Mouse (Mus musculus): Measurements from ENCODE around the gene Gm3187. TPM values are rescaled to one million over a fixed set of nuclear protein-coding genes. Genes with fewer than 3 reads are reported as not detected.
"Not testable (repeated sequence)": the region's sequence is repeated elsewhere in the genome, so short reads cannot be mapped to it uniquely, and the experiment has no call there.

Gm3187 gene
- total RNA-seq (2021): not detected
- long read RNA-seq, experiment 1: 0 reads
- long read RNA-seq, experiment 2: 0 reads

DNA sequence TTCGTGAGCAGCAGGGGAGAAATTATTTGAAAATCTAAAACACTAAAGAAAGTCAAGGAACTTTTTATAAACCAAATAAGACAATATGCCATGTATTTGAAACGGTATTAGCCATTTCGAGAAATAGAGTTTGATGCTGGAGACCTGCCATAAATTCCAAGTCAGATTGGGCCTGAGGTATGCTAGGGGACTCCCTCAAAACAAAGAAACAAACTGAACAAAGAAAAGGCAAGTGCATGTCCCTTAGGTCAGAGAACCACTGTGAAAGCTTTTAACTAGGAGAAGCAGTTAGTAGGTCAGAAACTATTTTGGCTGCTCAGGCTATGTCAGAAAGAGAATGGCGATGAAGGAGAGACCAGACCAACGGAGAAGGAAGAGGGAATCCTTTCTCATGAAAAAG lies at the start of gene Gm3187:
TSS of gene Gm3187 (plus strand) at position 301 of the 400 bp plus-strand sequence.
- not testable (repeated sequence) for DNase-seq

DNA sequence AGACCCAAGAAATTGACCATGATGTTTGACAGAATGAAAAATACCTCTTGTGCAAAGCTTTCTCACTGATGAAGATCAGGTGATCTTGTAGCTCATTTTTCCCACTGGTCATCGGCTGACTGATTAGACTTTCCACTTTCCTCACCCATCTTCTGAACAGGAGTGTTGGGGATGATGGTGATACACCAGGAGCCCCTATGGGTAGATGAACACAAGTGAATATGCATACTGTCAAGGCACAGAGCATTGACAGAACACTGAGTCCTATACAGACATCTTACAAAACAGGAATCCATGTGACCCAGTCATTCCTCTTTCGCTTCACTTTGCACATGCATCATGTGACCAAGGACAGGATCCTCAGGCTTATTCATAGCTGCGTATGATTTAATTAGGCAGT lies 28.6 kb upstream of the Gm3187 start, which contains the start of gene Gm3194:
TSS of gene Gm3194 (minus strand) at position 101 of the 400 bp plus-strand sequence.
- DNase-seq: not testable (repeated sequence)

DNA sequence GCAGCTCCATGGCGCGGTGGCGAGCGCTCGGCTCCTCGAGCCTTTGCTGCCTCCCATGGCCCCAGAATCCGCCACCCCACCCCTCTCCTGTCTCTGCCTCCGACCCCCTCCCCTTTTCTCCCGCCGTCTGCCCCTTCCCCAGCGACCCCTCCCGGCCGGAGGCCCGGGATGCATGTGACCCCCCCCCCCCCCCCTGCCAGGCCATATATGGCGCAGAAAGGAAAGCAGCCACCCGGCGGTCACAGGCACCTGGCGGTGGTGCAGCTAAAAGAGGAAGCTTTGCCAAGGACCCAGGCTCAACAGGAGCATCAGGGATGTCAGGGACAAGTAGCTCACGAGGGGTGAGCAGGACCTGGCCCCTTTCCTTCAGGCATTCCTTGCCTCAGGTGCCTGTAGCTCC lies 23.5 kb upstream of the Gm3187 start:
- not testable (repeated sequence) for DNase-seq

DNA sequence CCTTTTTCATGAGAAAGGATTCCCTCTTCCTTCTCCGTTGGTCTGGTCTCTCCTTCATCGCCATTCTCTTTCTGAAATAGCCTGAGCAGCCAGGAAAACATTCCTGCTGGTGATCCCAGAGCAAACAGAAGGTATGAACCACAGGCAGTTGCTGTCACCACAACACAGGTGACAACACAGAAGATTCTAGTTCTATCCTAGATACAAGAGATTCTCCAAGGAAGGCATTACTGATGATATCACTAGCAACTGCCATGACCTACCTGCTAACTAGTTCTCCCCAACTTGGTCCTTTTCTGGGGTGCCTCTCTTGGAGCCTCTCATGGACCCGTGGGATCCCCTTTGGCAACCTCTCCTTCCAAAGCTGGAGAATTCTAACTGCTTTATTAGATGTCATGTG lies 6.3 kb upstream of the Gm3187 start, which contains the start of gene Gm8246:
TSS of gene Gm8246 (minus strand) at position 101 of the 400 bp plus-strand sequence.
- not testable (repeated sequence) for DNase-seq

DNA sequence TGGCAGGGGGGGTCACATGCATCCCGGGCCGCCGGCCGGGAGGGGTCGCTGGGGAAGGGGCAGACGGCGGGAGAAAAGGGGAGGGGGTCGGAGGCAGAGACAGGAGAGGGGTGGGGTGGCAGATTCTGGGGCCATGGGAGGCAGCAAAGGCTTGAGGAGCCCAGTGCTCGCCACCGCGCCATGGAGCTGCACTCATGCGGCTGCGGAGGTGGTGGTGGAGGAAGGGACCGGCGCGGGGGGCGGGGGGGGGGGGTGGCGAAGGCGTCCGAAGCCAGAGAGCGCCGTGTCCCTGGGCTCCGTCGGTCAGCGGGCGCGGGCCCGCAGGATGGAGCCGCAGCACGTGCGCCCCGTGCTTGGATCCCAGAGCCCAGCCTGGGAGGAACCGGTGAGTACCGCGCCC lies 17.4 kb downstream of the Gm3187 start, which contains the start of gene Gm3488:
TSS of gene Gm3488 (plus strand) at position 301 of the 400 bp plus-strand sequence.
- DNase-seq: not testable (repeated sequence)

DNA sequence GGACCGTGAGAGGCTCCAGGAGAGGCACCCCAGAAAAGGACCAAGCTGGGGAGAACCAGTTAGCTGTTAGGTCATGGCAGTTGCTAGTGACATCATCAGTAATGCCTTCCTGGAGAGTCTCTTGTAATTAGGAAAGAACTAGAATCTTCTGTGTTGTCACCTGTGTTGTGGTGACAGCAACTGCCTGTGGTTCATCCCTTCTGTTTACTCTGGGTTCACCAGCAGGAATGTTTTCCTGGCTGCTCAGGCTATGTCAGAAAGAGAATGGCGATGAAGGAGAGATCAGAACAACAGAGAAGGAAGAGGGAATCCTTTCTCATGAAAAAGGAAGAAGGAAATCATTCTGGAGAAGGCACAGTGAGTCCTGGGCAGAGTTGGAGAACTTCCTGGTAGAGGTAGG lies 54.2 kb downstream of the Gm3187 start, which contains the start of gene Gm3532:
TSS of gene Gm3532 (plus strand) at position 301 of the 400 bp plus-strand sequence.
- DNase-seq: not testable (repeated sequence)

Other genes with a start within 250 kb of the Gm3187 start
- gene Gm3526, start 223.6 kb upstream of the Gm3187 start, total RNA-seq (2021): not detected
- gene Gm3542, start 149.3 kb upstream of the Gm3187 start, total RNA-seq (2021): not detected
- gene Gm3500, start 95.2 kb upstream of the Gm3187 start, total RNA-seq (2021): under 1 TPM in 1 of 2 experiments, not detected in 1; 0.33 TPM
- gene Gm3194, start 28.7 kb upstream of the Gm3187 start, total RNA-seq (2021): 1 to 10 TPM; 1.5 to 1.6 TPM
- gene Gm8246, start 6.4 kb upstream of the Gm3187 start, total RNA-seq (2021): not detected
- gene Gm3488, start 17.5 kb downstream of the Gm3187 start, total RNA-seq (2021): under 1 TPM in 1 of 2 experiments, not detected in 1; 0.64 TPM
- gene Gm3532, start 54.3 kb downstream of the Gm3187 start, total RNA-seq (2021): not detected
- not detected for gene Gm8265, start 148.8 kb downstream of the Gm3187 start, total RNA-seq (2021)
- gene Gm9603, start 203.2 kb downstream of the Gm3187 start, total RNA-seq (2021): not detected